Mouse (Mus musculus) urinary bladder, postnatal 10 days (tissue): ENCODE measurements at regions not wholly inside any gene's neighbourhood (a gene's known extent, or its start where the extent isn't known, plus 50 kb on each side); places are given as distances from the start of the nearest gene placed in this dataset.

ENCODE experiments used
- DNase-seq: peaks from one replicate; pipeline ENCODE4 v3.0.0; 2022; ENCODE audit warnings: low spot score

DNA sequence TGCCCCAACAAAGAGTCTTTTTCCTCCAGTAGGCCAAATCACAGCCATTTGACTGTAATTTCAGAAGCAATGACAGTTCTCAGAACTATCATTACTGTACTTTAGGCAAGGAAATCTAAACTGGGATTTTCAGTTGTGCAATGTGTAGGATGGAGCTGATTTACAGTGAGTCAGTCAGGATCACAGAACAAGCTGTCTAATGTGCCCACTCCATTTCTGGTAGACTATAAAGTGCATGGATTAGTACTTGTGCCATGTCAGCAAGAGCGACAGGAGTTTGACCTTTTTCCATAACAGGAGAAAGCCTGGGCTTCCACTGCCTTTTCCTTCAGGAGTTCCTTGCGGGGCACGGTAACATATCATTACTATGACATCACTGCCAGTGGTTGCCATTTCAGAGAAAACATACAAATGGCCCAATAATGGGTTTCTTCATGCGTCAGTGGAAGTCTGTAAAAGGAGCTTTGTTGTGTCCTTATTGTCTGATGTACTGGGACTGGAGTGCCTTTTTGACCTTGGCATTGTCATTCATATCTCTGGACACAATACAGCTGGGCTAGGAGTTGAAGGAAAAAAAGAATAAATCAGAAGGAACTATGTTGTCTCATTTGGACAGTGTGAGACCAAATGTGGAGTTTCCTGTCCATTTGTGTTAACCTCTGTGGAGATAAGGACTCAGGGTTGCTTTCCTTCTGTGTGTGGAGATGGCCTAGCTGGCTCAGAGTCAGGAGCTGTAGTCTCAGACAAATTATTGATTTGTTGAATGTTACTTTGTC is 271.5 kb upstream of the BC052040 start:
- no peak for DNase-seq

DNA sequence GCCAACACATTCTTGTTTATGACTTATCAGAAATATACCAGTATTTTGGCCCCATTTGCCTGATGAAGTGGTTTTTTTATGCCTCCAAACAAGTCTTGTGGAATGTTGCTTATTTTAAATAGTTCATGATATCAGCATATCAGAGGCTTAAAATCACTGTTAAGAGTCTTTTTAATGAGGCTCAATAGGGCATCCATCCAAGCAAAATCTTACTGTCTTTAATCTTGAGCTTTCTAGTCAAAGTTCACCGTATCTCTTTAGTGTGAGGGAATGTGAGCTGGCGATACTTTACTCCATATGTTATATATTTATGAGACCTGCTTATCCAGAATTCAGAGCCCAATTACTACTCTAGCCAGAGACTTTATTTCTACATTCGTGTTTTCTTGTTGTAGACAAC is 263.0 kb upstream of the BC052040 start:
- DNase-seq = no peak

DNA sequence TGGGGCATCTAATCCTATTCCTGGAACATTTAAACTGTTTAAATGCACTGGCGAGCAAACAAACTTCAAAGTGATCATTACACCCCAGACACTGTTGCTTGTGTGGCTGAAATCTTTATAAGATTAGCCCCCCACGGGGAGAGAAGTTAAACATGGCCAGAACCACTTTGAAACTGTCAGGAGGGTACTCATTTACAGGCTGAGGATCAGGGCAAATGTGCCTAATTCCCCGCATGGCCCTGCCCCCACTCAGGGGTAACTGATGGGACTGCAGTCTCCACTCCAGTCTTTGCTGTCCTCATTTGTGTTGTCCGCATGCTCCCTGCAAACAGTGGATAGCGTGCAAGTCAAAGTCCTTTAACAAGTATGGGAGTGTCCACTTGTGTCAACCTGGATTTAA is 258.9 kb upstream of the BC052040 start:
- no peak for DNase-seq

DNA sequence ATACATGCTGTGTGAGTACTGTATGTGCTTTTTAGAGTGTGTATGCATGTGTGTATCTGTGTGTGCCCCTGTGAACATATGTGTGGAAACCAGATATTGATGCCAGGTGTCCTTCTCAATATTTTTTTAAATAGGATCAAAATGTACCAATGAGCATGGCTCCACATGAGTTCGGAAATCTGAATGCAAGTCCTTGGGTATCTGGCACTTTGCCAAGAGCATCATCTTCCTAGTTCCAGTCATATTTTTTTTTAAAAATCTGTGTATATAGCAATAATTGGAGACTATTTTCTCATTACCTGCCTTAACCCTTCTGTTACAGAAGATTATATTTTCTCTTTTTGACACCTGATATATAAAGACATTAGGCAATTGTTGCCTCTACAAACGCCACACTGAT is 255.0 kb upstream of the BC052040 start:
- no peak for DNase-seq

DNA sequence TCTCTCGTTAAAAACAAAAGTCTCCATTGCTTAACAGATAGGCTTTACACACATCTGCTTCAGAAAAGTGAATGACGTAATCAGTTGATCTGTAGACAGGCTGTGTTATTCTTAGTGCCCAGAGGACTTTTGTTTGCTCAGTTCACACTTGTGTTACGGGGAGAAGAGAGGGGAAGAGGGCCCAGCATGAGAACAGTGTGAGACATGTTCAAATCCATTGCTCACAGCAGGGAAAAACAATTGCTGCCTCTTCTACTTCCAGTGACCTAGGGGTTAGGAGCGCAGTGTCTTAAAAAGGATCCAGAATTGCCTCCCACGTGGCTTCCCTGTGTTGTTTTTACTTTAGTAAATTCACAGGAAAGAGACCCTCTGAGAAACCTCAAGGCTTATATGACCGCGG is 243.3 kb upstream of the BC052040 start:
- DNase-seq = no peak

DNA sequence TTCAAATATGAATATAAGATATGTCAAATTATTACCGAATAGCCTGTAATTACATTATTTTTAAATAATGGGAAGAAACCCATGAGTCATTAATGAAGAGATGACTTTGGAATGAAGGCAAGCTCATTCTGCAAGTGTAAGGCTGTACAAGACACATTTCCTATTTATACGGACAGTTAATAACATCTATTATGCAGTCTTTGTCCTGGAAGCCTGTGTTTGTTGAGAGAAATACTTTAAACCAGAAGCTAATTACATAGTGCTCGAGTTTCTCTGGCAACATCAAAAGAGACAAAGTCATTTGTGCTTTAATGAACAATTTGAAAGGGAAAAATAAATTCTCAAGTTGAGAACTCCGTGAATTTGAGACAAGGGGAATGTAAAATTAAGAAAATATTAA is 242.5 kb upstream of the BC052040 start:
- no peak for DNase-seq

DNA sequence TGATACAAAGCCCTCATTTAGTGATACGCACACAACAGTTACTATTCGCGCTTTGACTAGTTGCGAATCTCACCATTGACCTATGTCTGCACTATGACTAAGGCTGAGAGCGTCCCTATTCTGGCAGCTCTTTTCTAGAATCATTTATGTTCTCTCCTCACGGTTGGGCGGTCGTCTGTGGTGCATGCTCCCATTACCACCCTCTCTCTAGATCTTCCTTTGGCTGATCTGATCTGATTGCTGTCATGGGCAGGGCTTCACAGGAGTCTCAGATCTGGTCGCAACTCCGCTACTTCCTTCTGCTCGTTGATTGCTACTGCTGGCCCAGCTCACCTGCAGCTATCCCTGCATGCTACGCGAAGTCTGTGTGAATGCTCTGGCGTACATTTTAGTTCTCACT is 239.2 kb upstream of the BC052040 start:
- DNase-seq = no peak

DNA sequence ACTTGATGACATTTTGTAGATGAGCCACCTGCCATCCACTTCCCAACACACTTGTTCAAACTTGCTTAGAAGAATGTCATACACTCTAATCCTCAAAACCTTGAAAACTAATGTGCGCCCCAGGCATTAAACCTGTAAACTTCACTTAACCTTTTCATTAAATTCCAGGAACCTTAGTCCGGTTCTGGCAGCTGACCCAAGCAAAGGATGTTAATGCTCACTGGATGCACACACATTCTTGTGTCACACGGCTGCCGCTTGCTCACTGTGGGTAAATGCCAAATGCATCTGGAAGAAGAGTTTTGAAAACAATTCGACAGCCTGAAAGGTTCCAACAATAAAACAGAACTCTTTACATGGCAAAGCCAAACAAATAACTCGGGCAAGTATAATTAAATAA is 235.0 kb upstream of the BC052040 start:
- no peak for DNase-seq

DNA sequence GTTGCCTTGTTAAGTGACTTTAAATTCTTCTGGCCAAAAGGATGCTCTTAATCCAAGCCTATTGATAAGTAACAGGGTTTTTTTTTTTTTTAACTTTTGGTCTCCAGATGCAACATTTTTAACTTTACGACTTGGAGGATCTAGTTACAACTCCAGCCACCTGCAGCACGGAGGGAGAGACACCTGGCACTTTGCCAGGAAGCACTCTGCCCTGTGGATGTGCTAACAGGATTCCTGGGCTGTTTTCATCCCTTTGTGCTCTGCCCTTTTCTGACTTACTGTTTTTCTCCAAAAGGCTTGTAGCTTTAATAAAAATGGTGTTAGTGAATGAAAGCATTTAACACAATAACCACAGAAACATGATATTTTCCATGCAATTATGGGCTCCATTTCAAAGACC is 233.3 kb upstream of the BC052040 start:
- DNase-seq = no peak

DNA sequence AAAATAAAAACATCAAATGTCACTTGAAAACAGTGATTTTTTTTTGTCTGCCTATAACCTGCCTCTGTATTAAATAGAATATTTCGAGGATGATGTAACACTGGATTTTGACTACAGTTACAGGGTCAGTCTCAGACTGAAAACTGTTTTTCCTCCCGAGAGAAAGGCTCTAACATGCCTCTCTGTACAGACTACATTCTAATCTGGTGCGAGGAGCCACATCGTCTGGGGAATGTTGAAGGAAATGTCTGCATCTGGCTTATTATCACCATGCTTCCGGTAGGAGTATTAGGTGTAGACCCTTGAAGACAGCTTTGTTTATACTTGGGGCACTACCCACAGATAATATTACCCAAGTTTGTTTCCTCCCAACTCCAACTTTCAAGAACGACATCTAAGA is 210.4 kb upstream of the BC052040 start:
- DNase-seq = no peak

DNA sequence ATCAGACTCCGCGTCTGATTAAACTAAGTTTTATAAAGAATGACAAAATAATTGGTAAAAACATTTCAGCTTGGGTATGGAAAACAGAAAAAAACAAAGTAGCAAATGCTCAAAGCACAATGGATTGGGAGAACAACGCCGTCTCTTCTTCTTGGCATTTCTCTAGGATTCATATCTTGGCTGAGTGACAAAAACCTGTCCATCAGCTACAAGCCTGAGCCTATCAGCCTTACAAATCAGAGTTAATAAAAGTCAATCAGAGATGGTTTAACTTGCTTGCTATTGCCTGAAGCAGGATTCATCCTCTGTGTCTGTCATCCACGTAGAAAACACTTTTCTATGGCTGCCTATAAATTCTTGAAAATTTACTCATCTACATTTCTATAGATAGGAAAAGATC is 206.2 kb upstream of the BC052040 start:
- DNase-seq = no peak

DNA sequence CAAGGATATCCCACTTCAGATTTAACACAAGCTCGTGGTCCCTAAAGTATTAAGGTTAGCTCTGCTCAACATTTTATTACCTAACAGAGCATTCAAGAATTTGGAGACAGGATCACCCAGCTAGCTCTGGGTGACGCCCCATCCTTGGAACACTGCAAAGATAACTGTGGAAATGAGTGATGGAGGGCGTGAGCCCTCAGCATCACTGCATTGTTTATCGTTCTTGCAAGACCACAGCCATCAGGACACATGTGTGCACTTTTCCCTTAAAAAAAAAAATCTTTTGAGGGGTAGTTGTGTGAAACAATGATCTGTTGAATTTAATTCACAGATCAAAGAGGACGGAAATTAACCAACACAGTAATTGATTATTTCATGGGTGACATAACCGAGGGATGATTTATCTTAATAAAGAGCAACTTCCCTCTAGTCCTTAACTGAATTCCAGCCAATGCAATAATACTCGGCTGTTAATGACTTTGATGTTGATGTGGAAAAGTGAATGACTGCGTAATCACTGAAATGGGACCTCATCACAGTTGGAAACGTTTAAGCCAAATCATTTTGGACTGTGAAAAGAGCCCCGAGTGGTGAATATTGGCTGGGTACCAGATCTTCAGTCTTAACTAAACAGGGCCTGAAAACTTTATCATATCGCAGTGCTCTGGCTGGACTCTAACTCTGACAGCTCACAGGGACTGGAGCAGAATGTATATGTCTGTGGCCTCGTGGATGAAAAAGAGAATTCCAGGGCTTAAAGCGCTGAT is 196.9 kb upstream of the BC052040 start:
- DNase-seq = no peak

DNA sequence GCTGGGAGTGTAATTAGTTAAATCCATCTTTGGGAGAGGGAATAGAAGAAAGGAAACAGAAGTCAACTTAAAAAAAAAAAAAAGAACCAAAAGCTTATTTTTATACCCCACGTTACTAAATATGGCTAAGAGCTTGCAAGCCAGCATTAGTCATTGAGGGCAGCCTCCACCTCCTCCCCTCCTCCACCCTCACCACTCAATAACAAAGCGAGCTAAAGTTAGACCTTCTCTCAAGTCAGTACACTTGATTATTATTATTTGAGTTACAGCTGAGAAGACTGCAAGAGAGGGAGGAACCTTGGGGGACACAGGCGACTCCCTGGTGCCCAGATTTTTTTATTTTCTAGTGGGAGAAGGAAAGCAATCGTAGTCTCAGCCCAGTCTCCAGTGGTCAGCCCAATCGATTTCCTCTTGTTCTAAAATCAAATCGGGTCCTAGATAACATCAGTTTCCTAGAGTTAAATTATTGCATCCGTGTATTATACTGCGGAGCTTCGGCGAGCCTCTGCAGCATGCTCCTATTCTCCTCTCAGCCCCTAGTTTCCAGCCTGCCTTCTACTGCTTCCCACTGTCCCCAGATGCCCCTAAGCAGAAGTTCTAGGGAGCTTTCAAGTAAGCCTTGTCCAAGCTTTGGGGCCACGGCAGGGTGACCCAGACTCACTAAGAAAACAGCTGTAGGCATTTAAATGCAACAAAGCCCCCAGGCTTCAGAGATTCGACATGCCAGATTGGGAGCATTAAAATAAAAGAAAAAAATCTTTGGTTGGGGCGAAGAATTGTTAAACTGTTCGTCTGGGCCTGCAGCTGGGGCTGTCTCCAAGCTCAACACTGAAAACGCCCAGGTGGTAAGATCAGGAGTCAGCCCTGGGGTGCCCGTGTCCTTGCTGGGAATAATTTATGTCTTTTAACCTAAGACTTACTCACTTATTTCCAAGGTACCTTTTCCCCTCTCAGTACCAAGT is 196.0 kb upstream of the BC052040 start:
- no peak for DNase-seq

DNA sequence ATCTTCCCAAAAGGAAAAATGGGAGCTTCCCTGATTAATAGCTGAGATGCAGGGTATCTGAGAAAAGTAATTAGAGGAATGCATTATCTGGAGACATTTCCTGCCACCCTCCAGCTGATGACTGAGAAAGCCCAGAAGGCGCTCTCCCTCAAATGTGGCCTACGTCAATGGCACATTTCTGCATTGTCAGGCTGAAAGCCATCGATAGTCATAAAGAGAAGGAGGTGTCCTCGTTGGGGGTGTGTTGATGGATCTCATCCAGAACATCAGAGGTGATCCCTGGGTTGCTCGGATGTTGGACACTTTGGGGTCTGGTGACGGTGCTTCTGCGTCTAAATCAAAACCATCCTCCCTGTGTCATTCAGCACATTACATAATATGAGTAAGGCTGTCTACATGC is 189.9 kb upstream of the BC052040 start:
- no peak for DNase-seq

DNA sequence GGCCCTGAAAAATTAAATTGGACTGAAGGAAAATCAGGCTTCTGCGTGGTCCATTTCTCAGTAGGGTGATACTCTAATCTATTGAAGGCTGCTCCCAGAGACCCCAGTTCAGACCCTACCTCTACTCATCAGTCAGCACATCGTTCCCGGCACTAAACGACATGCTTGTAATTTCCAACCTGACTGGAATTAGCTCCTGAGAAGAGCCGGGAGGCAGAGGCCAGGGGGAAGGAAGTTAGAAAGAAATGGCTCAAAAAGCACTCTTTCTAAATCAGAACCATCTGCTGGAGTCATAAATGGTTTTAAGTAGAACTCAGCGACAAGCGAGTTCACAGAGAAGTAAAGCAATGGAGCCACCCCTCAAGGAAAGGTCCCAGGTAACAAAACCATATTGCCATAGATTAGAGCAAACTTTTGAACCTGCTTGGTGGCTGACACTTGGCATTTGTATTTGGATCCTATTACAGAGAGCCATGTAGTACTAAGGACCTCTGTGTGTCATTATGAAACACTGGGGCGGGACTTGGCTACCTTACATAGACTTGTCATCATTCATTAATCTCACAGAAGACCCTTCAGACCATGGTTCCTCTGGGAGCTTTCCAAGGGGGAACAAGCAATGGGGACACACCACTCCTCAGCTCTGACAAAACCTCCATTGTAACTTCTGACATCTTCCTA is 189.3 kb upstream of the BC052040 start:
- DNase-seq = no peak

DNA sequence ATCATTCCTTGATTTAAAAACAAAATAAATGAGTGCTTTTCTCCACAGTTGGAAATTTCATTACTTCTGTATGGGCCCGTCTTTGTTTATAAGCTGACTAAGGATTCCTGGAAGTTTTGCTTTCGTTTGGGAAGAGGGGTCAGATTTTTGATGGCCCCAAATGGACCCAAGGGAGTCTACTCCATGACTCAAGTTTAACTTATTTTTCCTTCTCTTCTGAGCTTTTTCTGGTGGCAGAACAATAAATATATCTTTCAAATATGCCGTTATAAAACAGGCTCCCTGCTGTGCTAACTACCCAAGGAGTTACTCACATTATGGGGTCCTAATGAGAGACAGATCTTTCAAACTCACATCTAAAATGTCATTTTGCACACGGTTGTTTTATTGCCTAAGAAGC is 187.4 kb upstream of the BC052040 start:
- DNase-seq = no peak

DNA sequence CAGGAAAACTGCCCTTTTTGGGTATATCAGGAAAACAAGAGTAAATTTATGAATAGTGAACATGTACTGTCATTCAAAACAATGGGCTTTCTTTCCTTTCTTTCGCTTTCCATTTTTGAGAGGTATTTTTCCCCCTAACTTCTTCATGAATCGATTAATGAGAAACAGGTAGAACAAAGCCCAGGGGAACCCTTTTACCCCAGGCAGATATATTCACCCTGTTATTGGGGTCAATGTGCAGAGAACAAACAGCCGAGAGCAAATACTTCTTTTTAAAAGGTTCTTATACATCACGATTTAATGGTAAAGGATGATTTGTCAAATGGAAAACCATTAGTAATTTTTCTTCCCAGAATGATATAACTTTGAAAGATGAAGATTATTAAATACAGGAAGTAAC is 183.0 kb upstream of the BC052040 start:
- DNase-seq = no peak

DNA sequence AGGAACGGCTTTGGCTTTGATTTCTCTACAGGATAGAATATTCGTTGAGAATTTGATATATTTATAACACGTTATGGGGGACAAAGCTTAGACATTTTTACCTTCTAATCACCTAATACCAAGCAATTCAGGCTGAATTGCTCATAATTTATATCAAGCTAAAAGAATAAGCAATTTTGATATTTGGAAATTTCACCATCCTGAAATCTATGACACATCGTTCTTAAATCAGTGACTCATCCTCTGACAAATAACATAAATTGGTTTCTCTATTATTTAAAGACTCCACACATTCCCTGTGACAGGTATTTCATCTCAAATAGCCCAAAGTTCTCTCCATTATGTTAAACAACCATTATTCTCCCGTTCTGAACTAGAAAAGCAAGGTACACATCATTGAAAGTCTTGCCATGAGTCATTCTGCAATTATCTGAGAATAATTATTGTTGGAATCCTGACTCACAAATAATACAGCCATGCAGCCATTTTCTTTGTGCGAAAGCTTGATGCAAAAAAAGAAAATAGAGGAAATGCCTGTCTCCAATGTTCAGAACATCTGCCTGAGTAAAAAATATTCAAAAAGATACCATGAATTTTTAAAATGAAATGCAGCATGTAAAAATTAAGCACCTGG is 182.3 kb upstream of the BC052040 start:
- DNase-seq = no peak

DNA sequence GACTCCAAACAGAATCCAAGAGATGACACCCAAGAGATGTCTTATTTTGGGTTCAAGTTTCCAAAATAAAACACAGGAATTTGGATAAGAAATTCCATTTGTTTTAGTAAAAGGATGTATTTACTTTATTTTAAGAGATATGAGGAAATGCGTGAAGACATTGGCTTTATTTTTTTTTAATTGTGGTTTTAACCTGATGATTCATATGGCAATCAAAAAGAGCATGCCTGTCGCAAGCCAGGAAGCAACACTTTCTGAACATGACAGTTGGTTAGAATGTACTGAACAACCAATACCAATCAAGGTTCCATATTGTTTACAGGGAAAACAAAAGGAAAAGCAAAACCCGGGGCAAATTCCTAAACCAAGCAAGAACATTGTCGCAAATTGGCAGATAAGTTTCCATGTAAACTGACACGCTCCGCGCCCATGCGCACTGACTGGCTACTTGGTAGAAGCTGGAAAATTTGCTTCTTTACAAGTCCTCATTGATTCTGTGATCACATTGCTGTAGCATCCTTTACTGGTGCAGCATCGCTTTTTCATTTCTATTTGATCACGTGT is 181.4 kb upstream of the BC052040 start:
- no peak for DNase-seq

DNA sequence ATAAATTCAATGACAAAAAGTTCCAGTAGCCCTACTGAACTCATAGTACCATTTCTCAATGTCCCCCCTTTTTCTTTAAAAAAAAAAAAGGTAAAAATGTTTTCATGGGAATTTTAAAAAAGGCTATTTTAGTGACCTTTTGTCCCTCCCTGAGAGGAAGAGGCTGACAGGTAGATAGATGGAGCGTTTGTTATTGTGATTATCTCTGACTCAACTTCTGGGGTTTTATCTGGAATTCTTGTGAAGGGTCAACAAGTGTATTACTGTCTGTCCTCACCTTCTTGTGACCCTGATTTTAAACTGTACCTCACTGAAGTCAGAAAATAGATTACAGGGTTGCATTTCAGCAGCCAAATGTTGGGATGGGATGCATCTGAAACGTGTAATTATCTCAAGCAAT is 179.3 kb upstream of the BC052040 start:
- no peak for DNase-seq

DNA sequence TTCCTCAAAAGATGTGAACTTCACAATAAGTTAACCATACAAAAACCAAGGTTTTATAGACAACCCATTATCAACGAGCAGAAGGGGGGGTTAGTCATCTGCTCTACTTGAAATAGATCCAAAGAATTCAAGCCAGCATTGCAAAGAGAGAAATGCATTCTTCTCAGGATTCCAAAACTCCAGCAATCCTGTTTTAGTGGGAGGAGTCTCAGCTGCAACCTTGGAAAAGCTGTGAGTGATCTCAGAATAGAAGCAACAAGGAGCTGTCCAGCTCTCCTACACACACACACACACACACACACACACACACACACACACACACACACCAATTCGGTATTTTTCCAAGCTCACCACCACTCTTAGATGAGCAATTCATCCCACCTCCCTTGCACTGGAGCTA is 149.0 kb upstream of the BC052040 start:
- no peak for DNase-seq
